Mouse (Mus musculus) erythroblast, embryonic 14.5 days (primary cell): Measurements from ENCODE around the gene Esf1.

Source experiments
- GATA1 ChIP-seq: IDR thresholded peaks from 2 replicates; pipeline ENCODE4 v1.6.1; 2012; ENCODE audit warnings: low read length, inconsistent platforms, mixed read lengths
- TAL1 ChIP-seq: IDR thresholded peaks from 3 replicates; pipeline ENCODE4 v1.6.1; 2012; ENCODE audit warnings: low read length, inconsistent platforms, mixed read lengths

DNA sequence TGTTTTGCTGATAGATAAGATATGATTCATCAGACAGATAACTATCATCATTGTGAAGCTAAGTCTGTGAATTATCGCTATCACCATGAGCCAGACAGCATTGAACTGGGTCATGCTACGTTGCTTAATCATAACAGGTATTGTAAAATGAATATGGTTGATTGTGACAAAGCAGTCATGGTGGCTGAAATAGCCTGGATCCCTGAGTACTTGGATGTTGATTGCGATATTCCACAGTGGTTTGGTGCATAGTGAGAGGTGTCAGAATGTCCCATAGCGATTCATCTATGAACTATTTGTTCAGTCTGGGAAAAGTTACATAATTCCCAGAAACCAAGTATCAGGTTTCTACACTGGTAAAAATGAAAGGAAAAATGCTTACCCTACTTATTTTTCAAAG is 62.7 kb downstream of the Esf1 start:
- TF ChIP-seq GATA1 (no peak), TAL1 (no peak)
